Mouse (Mus musculus) lung, postnatal 0 days (tissue): ENCODE data around the gene Nudt2.

Source experiments
- CTCF ChIP-seq: IDR thresholded peaks from 2 replicates; pipeline ENCODE4 v1.5.1; 2016; ENCODE audit warnings: antibody characterized with exemption, mild to moderate bottlenecking
- EP300 ChIP-seq: IDR thresholded peaks from 2 replicates; pipeline ENCODE4 v1.6.1; 2016; ENCODE audit warnings: antibody characterized with exemption, mild to moderate bottlenecking, control low read depth

DNA sequence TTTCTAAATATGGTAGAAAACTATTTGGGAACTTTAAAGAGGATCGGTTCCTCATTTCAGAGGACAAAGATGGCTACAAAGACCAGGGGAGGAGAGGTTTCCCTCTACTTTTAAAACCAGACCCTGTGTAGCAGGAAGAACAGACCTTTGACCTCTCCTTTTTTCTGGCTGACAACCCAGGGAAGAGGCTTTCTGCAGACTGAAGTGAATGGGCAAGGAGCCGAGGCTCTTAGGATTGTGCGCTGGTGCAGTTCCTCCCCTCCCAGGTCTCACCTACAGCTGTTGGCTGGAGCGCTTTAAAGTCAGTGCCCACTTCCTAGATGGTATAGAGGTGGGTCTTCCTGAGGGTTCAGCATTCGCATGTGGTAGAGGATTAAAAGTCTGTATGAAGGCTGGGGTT lies 32.1 kb downstream of the Nudt2 start:
- TF ChIP-seq EP300 (no peak), CTCF (no peak)
